16 mouse cellular contexts compared by ENCODE assay signal in the genomic region with DNA sequence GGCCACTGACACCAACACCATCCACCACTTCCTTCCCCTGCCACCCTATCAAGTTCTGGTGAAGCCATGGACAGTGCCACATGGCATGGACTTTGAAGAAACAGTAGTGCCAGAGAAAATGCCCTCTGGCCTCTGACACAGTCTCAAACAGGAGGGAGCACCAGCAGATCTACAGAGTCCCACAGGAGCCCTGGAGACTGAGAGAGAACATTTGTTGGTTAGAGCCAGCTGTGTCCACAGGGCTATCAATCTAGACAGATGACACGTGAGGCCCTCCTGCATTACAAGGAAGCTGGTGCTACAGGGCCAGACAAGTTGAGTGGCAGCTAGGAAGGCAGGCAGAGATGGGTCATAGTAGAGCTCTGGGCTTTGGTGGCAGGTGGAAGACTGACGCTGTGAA. TPM values are rescaled to one million over a fixed set of nuclear protein-coding genes. Genes with fewer than 3 reads are reported as not detected.
DNase-seq lines count a peak whose midpoint lies in the region; ATAC-seq and TF ChIP-seq lines count a peak whose summit lies in the region.
"Had no signal": no experiment of that assay in that cellular context is flagged by ENCODE, and none has a peak within 500 bp of the region (broad histone marks: within the 10 kb centered on the region; RNA-seq: fewer than 3 reads in every experiment).

No protein-coding gene starts in this region.

- TF ChIP-seq EP300 in stomach, postnatal 0 days (optimal IDR thresholded peaks at IDR 0.05) = no peak

- no peak for TF ChIP-seq CTCF in stomach, postnatal 0 days (IDR thresholded peaks at IDR 0.05; ENCODE audit: low read depth)

- H3K4me2 ChIP-seq in embryonic facial prominence, embryonic 14.5 days (ENCODE audit: low read depth, low read length) = no peak overlapping the region
- no peak overlapping the region for H3K4me2 ChIP-seq in neural tube, embryonic 12.5 days (replicated peaks)
- no peak overlapping the region for H3K4me2 ChIP-seq in neural tube, embryonic 15.5 days
- H3K4me2 ChIP-seq in liver, embryonic 13.5 days = no peak overlapping the region
- no peak overlapping the region for H3K4me2 ChIP-seq in stomach, postnatal 0 days (replicated peaks; ENCODE audit: low read depth)
- H3K4me2 ChIP-seq: heart, embryonic 15.5 days; hindbrain, embryonic 13.5 days had no signal

- DNase-seq in embryonic facial prominence, embryonic 14.5 days (ENCODE audit: low spot score) = peak; percentile 14
- no peak for DNase-seq in embryonic facial prominence, embryonic 10.5 days (ENCODE audit: low spot score)
- DNase-seq in liver, embryonic 13.5 days = no peak
- peak; percentile 61 for DNase-seq in stomach, postnatal 0 days (ENCODE audit: low spot score)
- DNase-seq in lung, postnatal 10 days = no peak
- no peak for DNase-seq in layer of hippocampus, adult 11-12 months (ENCODE audit: low spot score)
- DNase-seq: cerebellum, postnatal 14 days; gastrocnemius, postnatal 25 days; kidney, adult 18-20 months; kidney, postnatal 25 days; lung, adult 2 months had no signal

- no peaks in the 10 kb centered on the region for H3K27me3 ChIP-seq in embryonic facial prominence, embryonic 14.5 days (replicated peaks; ENCODE audit: control insufficient read depth, insufficient read depth, low read length)
- no peaks in the 10 kb centered on the region for H3K27me3 ChIP-seq in embryonic facial prominence, embryonic 10.5 days (replicated peaks; ENCODE audit: low read depth, poor library complexity, severe bottlenecking)
- H3K27me3 ChIP-seq in neural tube, embryonic 12.5 days (replicated peaks) = no peaks in the 10 kb centered on the region
- H3K27me3 ChIP-seq in neural tube, embryonic 15.5 days (replicated peaks) = no peaks in the 10 kb centered on the region
- no peaks in the 10 kb centered on the region for H3K27me3 ChIP-seq in liver, embryonic 13.5 days
- no peaks in the 10 kb centered on the region for H3K27me3 ChIP-seq in stomach, postnatal 0 days (ENCODE audit: control insufficient read depth, insufficient read depth, low read length)
- H3K27me3 ChIP-seq: heart, embryonic 15.5 days; hindbrain, embryonic 13.5 days had no signal

- H3K27ac ChIP-seq in embryonic facial prominence, embryonic 14.5 days (replicated peaks; ENCODE audit: low read depth, low read length) = no peak overlapping the region
- no peak overlapping the region for H3K27ac ChIP-seq in embryonic facial prominence, embryonic 10.5 days (replicated peaks)
- no peak overlapping the region for H3K27ac ChIP-seq in neural tube, embryonic 12.5 days
- no peak overlapping the region for H3K27ac ChIP-seq in neural tube, embryonic 15.5 days (replicated peaks)
- H3K27ac ChIP-seq in liver, embryonic 13.5 days = no peak overlapping the region; the same call in 1 of the 2 replicates
- H3K27ac ChIP-seq in stomach, postnatal 0 days (replicated peaks) = no peak overlapping the region
- H3K27ac ChIP-seq: heart, embryonic 15.5 days; hindbrain, embryonic 13.5 days; macrophage had no signal

- H3K36me3 ChIP-seq in embryonic facial prominence, embryonic 14.5 days (ENCODE audit: control insufficient read depth, insufficient read depth, low read length) = peaks cover 20% of the 10 kb centered on the region
- H3K36me3 ChIP-seq in embryonic facial prominence, embryonic 10.5 days (replicated peaks) = peaks cover 71% of the 10 kb centered on the region
- H3K36me3 ChIP-seq in neural tube, embryonic 12.5 days = peaks cover 33% of the 10 kb centered on the region
- H3K36me3 ChIP-seq in neural tube, embryonic 15.5 days = peaks cover 18% of the 10 kb centered on the region; the same call in 1 of the 2 replicates
- H3K36me3 ChIP-seq in liver, embryonic 13.5 days = peaks cover 68% of the 10 kb centered on the region
- peaks cover 6% of the 10 kb centered on the region; the same call in 1 of the 2 replicates for H3K36me3 ChIP-seq in stomach, postnatal 0 days (ENCODE audit: control insufficient read depth, insufficient read depth, low read length)
- H3K36me3 ChIP-seq: heart, embryonic 15.5 days had no signal

- no peak overlapping the region for H3K4me3 ChIP-seq in embryonic facial prominence, embryonic 14.5 days (ENCODE audit: low read depth, low read length)
- H3K4me3 ChIP-seq in embryonic facial prominence, embryonic 10.5 days = no peak overlapping the region
- no peak overlapping the region for H3K4me3 ChIP-seq in neural tube, embryonic 12.5 days
- no peak overlapping the region for H3K4me3 ChIP-seq in neural tube, embryonic 15.5 days (replicated peaks)
- H3K4me3 ChIP-seq in liver, embryonic 13.5 days (replicated peaks) = no peak overlapping the region
- H3K4me3 ChIP-seq in stomach, postnatal 0 days (ENCODE audit: low read depth, low read length) = no peak overlapping the region
- H3K4me3 ChIP-seq: heart, embryonic 15.5 days; hindbrain, embryonic 13.5 days had no signal

- no peak for ATAC-seq in embryonic facial prominence, embryonic 14.5 days (ENCODE audit: low read depth)
- 0 out of 2 replicates have a peak, but pooled peaks have one; percentile 17 for ATAC-seq in neural tube, embryonic 12.5 days (ENCODE audit: low FRiP score, low read depth)
- no peak for ATAC-seq in neural tube, embryonic 15.5 days (ENCODE audit: low FRiP score)
- no peak for ATAC-seq in liver, embryonic 13.5 days (ENCODE audit: low read depth)
- ATAC-seq in stomach, postnatal 0 days (ENCODE audit: low FRiP score, low TSS enrichment) = peak; percentile 72

- no peak overlapping the region for H3K9ac ChIP-seq in embryonic facial prominence, embryonic 14.5 days (ENCODE audit: low read depth, low read length)
- H3K9ac ChIP-seq in neural tube, embryonic 12.5 days = no peak overlapping the region
- H3K9ac ChIP-seq in neural tube, embryonic 15.5 days (replicated peaks) = no peak overlapping the region
- H3K9ac ChIP-seq in liver, embryonic 13.5 days = peak overlapping the region; percentile 5; the same call in 1 of the 2 replicates
- H3K9ac ChIP-seq in stomach, postnatal 0 days (ENCODE audit: low read length) = peak overlapping the region; percentile 23; the same call in 1 of the 2 replicates
- H3K9ac ChIP-seq: heart, embryonic 15.5 days; hindbrain, embryonic 13.5 days had no signal

- no peaks in the 10 kb centered on the region for H3K9me3 ChIP-seq in embryonic facial prominence, embryonic 14.5 days (ENCODE audit: control insufficient read depth, low read length)
- H3K9me3 ChIP-seq in embryonic facial prominence, embryonic 10.5 days = no peaks in the 10 kb centered on the region
- no peaks in the 10 kb centered on the region for H3K9me3 ChIP-seq in neural tube, embryonic 12.5 days
- H3K9me3 ChIP-seq in neural tube, embryonic 15.5 days (replicated peaks) = no peaks in the 10 kb centered on the region
- H3K9me3 ChIP-seq in liver, embryonic 13.5 days (replicated peaks) = no peaks in the 10 kb centered on the region
- no peaks in the 10 kb centered on the region for H3K9me3 ChIP-seq in stomach, postnatal 0 days (ENCODE audit: control insufficient read depth, low read length)
- H3K9me3 ChIP-seq: heart, embryonic 15.5 days; hindbrain, embryonic 13.5 days had no signal

- 56% methylated on average over 2 of the region's 2 CpGs for WGBS in embryonic facial prominence, embryonic 14.5 days
- WGBS in embryonic facial prominence, embryonic 10.5 days = 82% methylated on average over 2 of the region's 2 CpGs
- WGBS in neural tube, embryonic 12.5 days = 60% methylated on average over 2 of the region's 2 CpGs
- WGBS in neural tube, embryonic 15.5 days = 39% methylated on average over 2 of the region's 2 CpGs
- WGBS in liver, embryonic 13.5 days (ENCODE audit: insufficient replicate concordance) = 40% methylated on average over 2 of the region's 2 CpGs
- 35% methylated on average over 2 of the region's 2 CpGs for WGBS in stomach, postnatal 0 days

- no peaks in the 10 kb centered on the region for H3K4me1 ChIP-seq in embryonic facial prominence, embryonic 14.5 days (ENCODE audit: control insufficient read depth, insufficient read depth, low read length)
- H3K4me1 ChIP-seq in embryonic facial prominence, embryonic 10.5 days = no peaks in the 10 kb centered on the region
- peaks cover 33% of the 10 kb centered on the region; the same call in 1 of the 2 replicates for H3K4me1 ChIP-seq in neural tube, embryonic 12.5 days
- peaks cover 31% of the 10 kb centered on the region for H3K4me1 ChIP-seq in neural tube, embryonic 15.5 days
- peaks cover 69% of the 10 kb centered on the region for H3K4me1 ChIP-seq in liver, embryonic 13.5 days (replicated peaks)
- H3K4me1 ChIP-seq in stomach, postnatal 0 days (replicated peaks; ENCODE audit: control insufficient read depth, insufficient read depth) = peaks cover 3% of the 10 kb centered on the region; the same call in 1 of the 2 replicates

RNA-seq across cellular contexts. Expression of a gene that starts 10.4 kb away (rescaled TPM):
- 4.9 and 5.7 TPM in 2 replicates for polyA plus RNA-seq in embryonic facial prominence, embryonic 14.5 days (2014; fragmentation: Nextera tagmentation; extraction: Ambion mirVana)
- polyA plus RNA-seq in embryonic facial prominence, embryonic 10.5 days (2016; fragmentation: Nextera tagmentation; extraction: Ambion mirVana) = 20.7 and 22.9 TPM in 2 replicates
- polyA plus RNA-seq in neural tube, embryonic 12.5 days (2016; fragmentation: Nextera tagmentation; extraction: Ambion mirVana) = 44.3 and 48.8 TPM in 2 replicates
- polyA plus RNA-seq in neural tube, embryonic 15.5 days (2015; fragmentation: Nextera tagmentation; extraction: Ambion mirVana) = 41.0 and 42.3 TPM in 2 replicates
- 7.8 and 8.3 TPM in 2 replicates for polyA plus RNA-seq in liver, embryonic 13.5 days (2015; fragmentation: Nextera tagmentation; extraction: Ambion mirVana)
- 16.5 and 21.2 TPM in 2 replicates for polyA plus RNA-seq in stomach, postnatal 0 days (2015; fragmentation: Nextera tagmentation; extraction: Ambion mirVana)

RNA-seq across cellular contexts. Expression of a gene that starts 24.6 kb away (rescaled TPM):
- polyA plus RNA-seq in embryonic facial prominence, embryonic 14.5 days (2014; fragmentation: Nextera tagmentation; extraction: Ambion mirVana) = 0.48 and 1.2 TPM in 2 replicates
- 0.41 and 0.44 TPM in 2 replicates for polyA plus RNA-seq in embryonic facial prominence, embryonic 10.5 days (2016; fragmentation: Nextera tagmentation; extraction: Ambion mirVana)
- 0.30 TPM in 1 of 2 replicates, not detected in the other for polyA plus RNA-seq in neural tube, embryonic 12.5 days (2016; fragmentation: Nextera tagmentation; extraction: Ambion mirVana)
- 0.23 and 0.61 TPM in 2 replicates for polyA plus RNA-seq in neural tube, embryonic 15.5 days (2015; fragmentation: Nextera tagmentation; extraction: Ambion mirVana)
- polyA plus RNA-seq in liver, embryonic 13.5 days (2015; fragmentation: Nextera tagmentation; extraction: Ambion mirVana) = 1.3 and 1.5 TPM in 2 replicates
- polyA plus RNA-seq in stomach, postnatal 0 days (2015; fragmentation: Nextera tagmentation; extraction: Ambion mirVana) = 3.7 and 5.0 TPM in 2 replicates

RNA-seq across cellular contexts. Expression of a gene that starts 25.0 kb away (rescaled TPM):
- 142 and 151 TPM in 2 replicates for polyA plus RNA-seq in embryonic facial prominence, embryonic 14.5 days (2014; fragmentation: Nextera tagmentation; extraction: Ambion mirVana)
- 187 and 191 TPM in 2 replicates for polyA plus RNA-seq in embryonic facial prominence, embryonic 10.5 days (2016; fragmentation: Nextera tagmentation; extraction: Ambion mirVana)
- 140 and 145 TPM in 2 replicates for polyA plus RNA-seq in neural tube, embryonic 12.5 days (2016; fragmentation: Nextera tagmentation; extraction: Ambion mirVana)
- 145 and 154 TPM in 2 replicates for polyA plus RNA-seq in neural tube, embryonic 15.5 days (2015; fragmentation: Nextera tagmentation; extraction: Ambion mirVana)
- 84.9 and 92.7 TPM in 2 replicates for polyA plus RNA-seq in liver, embryonic 13.5 days (2015; fragmentation: Nextera tagmentation; extraction: Ambion mirVana)
- polyA plus RNA-seq in stomach, postnatal 0 days (2015; fragmentation: Nextera tagmentation; extraction: Ambion mirVana) = 108 and 114 TPM in 2 replicates

RNA-seq across cellular contexts. Expression of a gene that starts 34.8 kb away (rescaled TPM):
- 0.14 and 0.42 TPM in 2 replicates for polyA plus RNA-seq in embryonic facial prominence, embryonic 14.5 days (2014; fragmentation: Nextera tagmentation; extraction: Ambion mirVana)
- polyA plus RNA-seq in embryonic facial prominence, embryonic 10.5 days (2016; fragmentation: Nextera tagmentation; extraction: Ambion mirVana) = 0.17 and 0.19 TPM in 2 replicates
- polyA plus RNA-seq in neural tube, embryonic 12.5 days (2016; fragmentation: Nextera tagmentation; extraction: Ambion mirVana) = 0.11 and 0.19 TPM in 2 replicates
- 1.2 and 1.5 TPM in 2 replicates for polyA plus RNA-seq in neural tube, embryonic 15.5 days (2015; fragmentation: Nextera tagmentation; extraction: Ambion mirVana)
- polyA plus RNA-seq in liver, embryonic 13.5 days (2015; fragmentation: Nextera tagmentation; extraction: Ambion mirVana) = not detected in 2 replicates
- 30.8 and 33.0 TPM in 2 replicates for polyA plus RNA-seq in stomach, postnatal 0 days (2015; fragmentation: Nextera tagmentation; extraction: Ambion mirVana)
- polyA plus RNA-seq: heart, embryonic 15.5 days; macrophage had no signal

RNA-seq across cellular contexts. Expression of a gene that starts 44.2 kb away (rescaled TPM):
- 61.8 and 67.3 TPM in 2 replicates for polyA plus RNA-seq in embryonic facial prominence, embryonic 14.5 days (2014; fragmentation: Nextera tagmentation; extraction: Ambion mirVana)
- 72.6 and 73.9 TPM in 2 replicates for polyA plus RNA-seq in embryonic facial prominence, embryonic 10.5 days (2016; fragmentation: Nextera tagmentation; extraction: Ambion mirVana)
- polyA plus RNA-seq in neural tube, embryonic 12.5 days (2016; fragmentation: Nextera tagmentation; extraction: Ambion mirVana) = 50.6 and 51.0 TPM in 2 replicates
- polyA plus RNA-seq in neural tube, embryonic 15.5 days (2015; fragmentation: Nextera tagmentation; extraction: Ambion mirVana) = 39.2 and 58.6 TPM in 2 replicates
- polyA plus RNA-seq in liver, embryonic 13.5 days (2015; fragmentation: Nextera tagmentation; extraction: Ambion mirVana) = 39.5 and 45.2 TPM in 2 replicates
- 113 and 123 TPM in 2 replicates for polyA plus RNA-seq in stomach, postnatal 0 days (2015; fragmentation: Nextera tagmentation; extraction: Ambion mirVana)

Comparison
In these comparisons a context has a peak if more than half of its experiments do, and no peak if none do; other contexts are left out.
1. ATAC-seq: peak in neural tube, embryonic 12.5 days (single experiment) and stomach, postnatal 0 days (single experiment); none in embryonic facial prominence, embryonic 14.5 days (single experiment), neural tube, embryonic 15.5 days (single experiment) and liver, embryonic 13.5 days (single experiment).
2. DNase-seq: peak in embryonic facial prominence, embryonic 14.5 days (single experiment) and stomach, postnatal 0 days (single experiment); none in embryonic facial prominence, embryonic 10.5 days (single experiment), liver, embryonic 13.5 days (single experiment), lung, postnatal 10 days (single experiment) and layer of hippocampus, adult 11-12 months (single experiment).
3. H3K9ac ChIP-seq: peak in liver, embryonic 13.5 days (single experiment) and stomach, postnatal 0 days (single experiment); none in embryonic facial prominence, embryonic 14.5 days (single experiment), neural tube, embryonic 12.5 days (single experiment) and neural tube, embryonic 15.5 days (single experiment).